Mouse (Mus musculus) testis, adult 2 months (tissue): Measurements from ENCODE around the gene Gpr27.

ENCODE experiments used
- CTCF ChIP-seq: fragments of 200-500 bp; IDR thresholded peaks from 2 replicates; pipeline ENCODE4 v1.5.1; 2012; ENCODE audit warnings: low read depth, mild to moderate bottlenecking, inconsistent platforms, low read length, moderate library complexity; ENCODE audit not compliant: control insufficient read depth, insufficient read depth, insufficient replicate concordance
- POLR2A ChIP-seq: fragments of 200-500 bp; IDR thresholded peaks from 2 replicates; pipeline ENCODE4 v1.6.1; 2012; ENCODE audit warnings: low read depth, mild to moderate bottlenecking, inconsistent platforms, low read length, moderate library complexity; ENCODE audit not compliant: control insufficient read depth

DNA sequence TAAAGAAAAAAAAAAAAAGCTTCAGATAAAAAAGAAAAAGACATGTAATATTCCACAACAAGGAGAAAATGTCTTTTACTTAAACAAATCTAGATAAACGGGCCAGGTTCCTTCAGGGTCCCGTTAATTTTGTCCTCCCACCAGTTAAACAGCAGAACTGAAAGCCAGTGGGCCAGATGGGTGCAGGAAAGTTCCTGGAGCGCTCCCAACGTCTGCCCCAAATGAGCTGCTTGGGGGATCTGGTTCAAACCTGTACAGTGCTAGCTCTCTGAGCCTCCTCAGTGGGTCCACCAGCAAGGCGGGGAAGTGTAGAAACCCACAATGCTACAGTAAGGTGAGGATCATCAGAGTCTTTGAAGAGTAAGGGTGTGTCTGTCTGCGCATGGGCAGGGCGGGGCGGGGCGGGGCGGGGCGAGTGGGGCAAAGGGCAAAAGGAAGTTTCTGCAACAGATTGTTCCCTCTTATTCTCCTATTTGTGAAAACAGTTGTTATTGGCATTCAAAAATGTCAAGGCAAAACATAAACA is 19.2 kb downstream of the Gpr27 start:
- TF ChIP-seq CTCF (no peak), POLR2A (no peak)
